Mouse (Mus musculus) layer of hippocampus, postnatal 36 days (tissue): ENCODE measurements at regions not wholly inside any gene's neighbourhood (a gene's known extent, or its start where the extent isn't known, plus 50 kb on each side); places are given as distances from the start of the nearest gene placed in this dataset.

ENCODE experiments used
- DNase-seq, 2 experiments: peaks; one replicate each; pipeline ENCODE4 v3.0.0; 2022

DNA sequence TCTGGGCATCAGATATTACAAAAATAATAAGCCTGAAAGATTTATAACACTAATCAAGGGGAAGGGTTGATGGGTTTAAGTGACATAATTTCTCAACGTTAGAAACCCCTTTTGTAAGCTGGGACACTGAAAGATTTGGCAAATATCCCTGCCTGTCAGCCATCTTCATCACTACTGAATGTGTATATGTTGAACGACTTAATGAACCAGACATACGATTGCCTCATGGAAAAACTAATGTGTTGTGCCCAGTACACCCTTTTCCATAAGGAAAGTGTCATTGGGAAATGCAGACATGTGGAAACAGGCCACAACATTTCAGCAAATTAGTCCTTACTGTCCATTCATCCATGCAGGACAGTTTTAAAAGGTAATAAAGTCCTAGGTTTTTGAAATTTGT, 240.7 kb upstream of the Prep start:
- no peak for DNase-seq

- no peak for DNase-seq
Observed at GRCm38 (mm10) chr10:44821666-44822065, 245.3 kb upstream of the Prep start.

- DNase-seq: no peak
Observed at GRCm38 (mm10) chr10:44820379-44820778, 246.6 kb upstream of the Prep start.

GRCm38 (mm10) chr10:44819361-44819760, 247.6 kb upstream of the Prep start:
- no peak for DNase-seq

GRCm38 (mm10) chr10:44818615-44819014, 248.4 kb upstream of the Prep start:
- no peak for DNase-seq

DNA sequence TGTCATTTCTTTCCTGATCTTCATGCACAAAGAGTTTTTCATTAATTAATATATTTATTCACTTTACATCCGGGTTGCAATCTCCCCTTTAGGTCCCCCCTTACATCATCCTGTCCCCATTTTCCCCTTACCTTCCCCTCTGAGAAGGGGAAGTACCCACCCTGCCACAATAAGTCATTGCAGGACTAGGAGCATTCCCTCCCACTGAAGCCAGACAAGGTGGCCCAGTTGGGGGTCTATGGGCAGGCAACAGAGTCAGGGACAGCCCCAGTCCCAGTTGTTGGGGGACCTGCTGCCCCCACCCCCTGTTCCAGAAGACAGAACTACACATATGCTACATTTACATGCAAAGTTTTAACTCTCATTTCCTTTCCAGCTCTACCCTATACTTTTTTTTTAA, 267.9 kb upstream of the Prdm1 start:
- DNase-seq: no peak

- DNase-seq: no peak
Observed at GRCm38 (mm10) chr10:44785386-44785785, 257.1 kb upstream of the Prdm1 start.

- DNase-seq: no peak
Observed at GRCm38 (mm10) chr10:44780381-44780958, 252.2 kb upstream of the Prdm1 start.

- DNase-seq: no peak
Observed at GRCm38 (mm10) chr10:44779568-44780207, 251.4 kb upstream of the Prdm1 start.

DNA sequence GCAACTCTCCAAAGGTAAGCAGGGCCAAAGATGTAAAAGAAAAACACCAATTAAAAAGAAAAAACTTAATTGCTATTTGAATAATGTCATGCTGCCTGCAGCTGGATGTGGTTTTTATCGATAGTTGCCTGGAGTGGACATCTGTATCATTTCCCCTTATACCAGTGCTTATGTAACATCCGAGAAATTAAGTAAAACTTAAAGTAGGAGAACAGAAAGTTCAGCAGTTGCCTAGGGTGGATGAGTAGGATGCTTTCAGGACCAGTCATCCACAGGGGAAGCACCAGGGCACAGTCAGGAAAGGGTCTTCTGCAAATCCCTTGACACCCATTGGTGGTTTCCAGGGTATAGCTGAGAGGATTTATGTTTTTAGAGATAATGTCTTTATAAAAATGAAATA, 248.9 kb upstream of the Prdm1 start:
- DNase-seq: no peak

GRCm38 (mm10) chr10:44776175-44776574, 247.9 kb upstream of the Prdm1 start:
- DNase-seq: no peak

GRCm38 (mm10) chr10:44765527-44765926, 237.2 kb upstream of the Prdm1 start:
- DNase-seq: no peak

DNA sequence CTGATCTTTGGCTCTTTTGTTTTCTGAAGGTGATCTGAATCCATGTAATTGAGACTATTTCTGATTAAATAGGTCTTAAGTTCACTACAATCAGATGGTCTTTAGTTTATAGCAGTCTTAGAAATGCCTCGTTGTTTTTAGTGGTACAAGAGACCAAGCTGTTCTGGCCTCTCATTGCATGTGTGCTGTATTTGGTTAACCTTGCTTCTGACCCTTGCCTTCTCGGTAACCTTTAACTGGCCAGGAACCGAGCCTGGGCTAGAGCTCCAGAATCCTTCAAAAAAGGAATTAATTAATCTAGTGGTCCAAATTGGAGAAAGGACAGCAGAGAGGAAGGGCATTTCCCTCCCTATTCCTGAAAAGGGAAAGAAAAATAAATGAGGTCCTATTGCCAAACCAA, 234.8 kb upstream of the Prdm1 start:
- DNase-seq: no peak

DNA sequence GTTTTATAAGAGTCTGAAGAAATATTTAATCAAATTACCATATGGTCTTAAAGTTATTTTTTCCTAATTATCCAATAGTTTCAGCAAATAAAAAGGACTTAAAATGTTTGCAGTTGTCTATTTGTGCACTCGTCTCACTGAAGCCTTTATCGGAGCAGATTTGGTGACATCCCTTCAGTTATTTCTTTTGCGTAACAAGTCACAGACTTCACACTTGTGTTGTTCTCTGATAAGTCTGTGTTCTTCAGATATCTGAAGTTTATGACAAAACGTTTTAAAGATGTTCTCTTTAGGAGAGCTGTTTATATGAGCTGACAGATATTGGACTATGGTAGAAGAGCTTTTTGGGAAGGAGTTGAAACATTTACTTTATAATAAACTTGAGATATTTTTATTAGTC, 233.8 kb upstream of the Prdm1 start:
- DNase-seq: no peak

- no peak for DNase-seq
Observed at GRCm38 (mm10) chr10:44761324-44761723, 233.0 kb upstream of the Prdm1 start.

- DNase-seq: no peak
Observed at GRCm38 (mm10) chr10:44755355-44755957, 227.2 kb upstream of the Prdm1 start.

GRCm38 (mm10) chr10:44754930-44755329, 226.6 kb upstream of the Prdm1 start:
- DNase-seq: no peak

GRCm38 (mm10) chr10:44752719-44753390, 224.6 kb upstream of the Prdm1 start:
- DNase-seq: no peak

- no peak for DNase-seq
Observed at GRCm38 (mm10) chr10:44751061-44751460, 222.8 kb upstream of the Prdm1 start.

- no peak for DNase-seq
Observed at GRCm38 (mm10) chr10:44749206-44749605, 220.9 kb upstream of the Prdm1 start.

DNA sequence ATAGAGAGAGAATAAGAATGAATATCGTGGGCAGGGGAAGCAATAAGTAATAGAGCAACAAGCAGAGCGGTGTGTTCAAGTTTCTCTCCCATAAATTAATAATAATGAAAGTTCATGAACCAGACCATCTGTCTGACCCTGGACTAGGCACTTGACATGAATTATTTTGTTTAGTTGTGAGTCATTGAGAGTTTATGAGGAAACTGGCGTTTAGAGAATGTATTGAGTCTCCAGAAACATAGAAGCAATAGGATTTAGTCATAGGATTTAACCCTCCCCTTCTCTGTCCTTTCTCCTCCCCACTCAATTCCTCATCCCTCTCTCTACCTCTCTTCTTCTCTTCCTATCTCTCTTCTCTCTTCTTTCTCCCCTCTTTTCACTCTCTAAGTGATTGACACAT, 219.1 kb upstream of the Prdm1 start:
- no peak for DNase-seq

DNA sequence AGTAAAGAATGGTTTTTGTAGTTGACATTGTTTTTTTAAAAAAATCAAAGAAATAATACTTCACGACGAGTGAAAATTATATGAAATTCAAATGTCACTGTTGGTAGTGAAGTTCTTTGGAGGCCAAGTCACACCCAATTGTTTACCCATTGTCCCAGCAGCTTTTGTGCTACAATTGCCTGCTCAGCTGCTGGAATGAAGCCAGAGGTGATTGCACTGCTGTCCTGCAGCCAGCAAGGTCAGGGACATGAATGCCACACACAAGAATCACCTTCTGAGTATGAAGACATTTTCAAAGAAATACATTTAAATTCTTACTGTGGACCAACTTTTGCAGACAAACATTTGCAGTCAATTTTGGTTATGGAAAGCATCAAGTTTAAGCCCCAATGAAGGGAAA, 215.9 kb upstream of the Prdm1 start:
- no peak for DNase-seq

GRCm38 (mm10) chr10:44733641-44734040, 205.3 kb upstream of the Prdm1 start:
- DNase-seq: no peak

DNA sequence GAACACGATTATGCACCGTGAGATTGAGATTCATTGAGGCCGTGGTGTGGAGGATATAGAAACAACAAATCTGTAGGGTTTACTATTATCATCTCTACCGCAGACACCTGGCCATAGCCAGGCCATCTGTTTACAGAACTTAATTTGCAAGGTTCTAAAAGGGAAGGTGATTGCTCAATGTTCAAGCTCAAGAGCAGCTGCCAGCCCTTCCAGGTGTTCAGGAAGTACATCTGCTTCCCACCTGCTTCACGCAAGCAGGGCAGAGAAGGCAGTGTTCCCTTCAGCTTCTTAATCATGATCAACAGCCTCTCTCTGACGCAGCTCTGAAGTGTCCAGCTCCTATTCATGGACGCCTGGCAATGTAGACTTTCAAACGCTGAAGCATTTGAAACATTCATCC, 202.4 kb upstream of the Prdm1 start:
- DNase-seq: no peak
